Mouse (Mus musculus) stomach, embryonic 16.5 days (tissue): ENCODE results near the gene Prox1. TPM values are rescaled to one million over a fixed set of nuclear protein-coding genes. Genes with fewer than 3 reads are reported as not detected.

Source experiments
- ATAC-seq: fragments of 200-750 bp; cut with Nextera tagmentation; 2 replicates; pipeline ENCODE4 v1.8.0; 2017; ENCODE audit warnings: moderate number of reproducible peaks, moderate TSS enrichment; ENCODE audit not compliant: insufficient read depth, low FRiP score
- H3K27ac ChIP-seq: fragments of 300-500 bp; sonication (generic); 2 replicates; pipeline ENCODE4 v1.5.1; 2014; ENCODE audit warnings: low read length
- H3K27me3 ChIP-seq: fragments of 300-500 bp; sonication (generic); 2 replicates; pipeline ENCODE4 v1.6.1; 2014; ENCODE audit warnings: low read length, control low read depth, mixed read lengths; ENCODE audit not compliant: control insufficient read depth, insufficient read depth
- H3K36me3 ChIP-seq: fragments of 300-500 bp; sonication (generic); 2 replicates; pipeline ENCODE4 v1.6.1; 2014; ENCODE audit warnings: low read length; ENCODE audit not compliant: control insufficient read depth, insufficient read depth
- H3K4me1 ChIP-seq: fragments of 300-500 bp; sonication (generic); 2 replicates; pipeline ENCODE4 v1.6.1; 2014; ENCODE audit warnings: low read length, control low read depth, mixed read lengths; ENCODE audit not compliant: control insufficient read depth, insufficient read depth
- H3K4me2 ChIP-seq: fragments of 300-500 bp; sonication (generic); 2 replicates; pipeline ENCODE4 v1.6.1; 2014; ENCODE audit warnings: low read depth, low read length, mixed read lengths
- H3K4me3 ChIP-seq: fragments of 300-500 bp; sonication (generic); replicated peaks from 2 replicates; pipeline ENCODE4 v1.5.1; 2014; ENCODE audit warnings: mild to moderate bottlenecking, low read length
- H3K9ac ChIP-seq: fragments of 300-500 bp; sonication (generic); 2 replicates; pipeline ENCODE4 v1.6.1; 2014; ENCODE audit warnings: low read length
- H3K9me3 ChIP-seq: fragments of 300-500 bp; sonication (generic); replicated peaks from 2 replicates; pipeline ENCODE4 v1.6.1; 2016; ENCODE audit warnings: low read length, control low read depth; ENCODE audit not compliant: control insufficient read depth
- WGBS: fragments of 180-500 bp; shearing (Covaris S2); extraction: QIAGEN DNeasy Blood & Tissue Kit; methylation state at CpG from one replicate; pipeline ENCODE4 v1.1.7; 2014; 5-methylcytosine and 5-hydroxymethylcytosine counted together
- polyA plus RNA-seq: library from polyadenylated mRNA; unstranded; fragments of >200 nt; fragmentation: Nextera tagmentation; extraction: Ambion mirVana; gene quantifications from 2 replicates; pipeline ENCODE4 v1.2.1, GENCODE M21; 2015

Prox1 gene
- polyA plus RNA-seq, 1 experiment from 2014 or later = 2.5 TPM

GRCm38 (mm10) chr1:190176961-190177360 lies 6.4 kb upstream of the Prox1 start:
- Histone ChIP-seq H3K27me3 (peaks cover 41% of the 10 kb centered on the region), H3K4me3 (no peak overlapping the region), H3K4me2 (no peak overlapping the region), H3K9me3 (no peaks in the 10 kb centered on the region), H3K27ac (no peak overlapping the region), H3K36me3 (no peaks in the 10 kb centered on the region), H3K4me1 (peaks cover 16% of the 10 kb centered on the region), H3K9ac (no peak overlapping the region)
- WGBS = 29% methylated on average over 3 of the region's 3 CpGs
- no peak for ATAC-seq

DNA sequence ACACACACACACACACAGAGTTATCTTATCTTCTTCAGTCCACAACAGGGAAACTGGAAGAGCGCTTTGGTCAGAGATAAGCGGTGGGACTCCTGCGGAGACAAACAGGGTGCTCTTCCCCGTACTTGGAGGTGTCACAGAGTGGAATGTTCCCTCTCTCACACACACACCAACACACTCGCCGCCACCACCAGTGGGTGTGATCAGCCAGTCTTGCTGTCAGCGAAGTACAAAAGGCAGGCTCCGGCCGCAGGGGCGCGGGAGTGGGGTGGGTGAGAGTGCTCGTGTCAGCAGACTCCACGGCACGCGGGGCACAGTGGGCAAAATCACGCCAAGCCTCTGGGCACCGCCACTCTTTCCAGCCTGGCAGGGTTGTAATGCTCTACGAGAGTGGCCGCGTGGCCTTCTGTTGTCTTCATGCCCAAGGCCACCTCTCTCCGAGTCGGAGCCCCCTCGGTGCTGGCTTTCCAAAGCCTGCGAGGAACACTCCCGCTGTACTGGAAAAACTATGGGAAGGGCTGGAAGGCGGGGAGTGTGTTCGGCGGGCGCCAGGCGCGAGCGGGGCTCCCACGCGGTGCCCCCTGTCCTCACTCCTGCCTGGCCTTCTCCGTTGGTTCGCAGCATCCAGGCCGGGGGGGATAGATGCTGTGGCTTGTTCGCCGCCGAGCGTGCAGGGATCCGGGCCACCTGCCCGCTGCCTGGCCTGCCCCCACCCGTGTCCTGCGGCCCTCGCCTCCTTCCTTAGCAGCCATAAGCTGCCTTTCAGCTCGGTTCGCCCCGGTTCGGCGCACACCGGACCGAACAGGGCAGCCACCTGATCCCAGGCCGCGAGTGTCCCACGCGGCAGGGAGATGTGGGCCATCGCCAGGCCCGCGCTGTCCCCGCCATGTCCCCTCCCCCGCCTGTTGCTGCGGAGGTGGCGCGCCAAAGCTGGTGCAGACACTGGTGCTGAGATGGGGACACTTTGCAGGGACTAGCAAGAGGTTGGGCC lies 4.5 kb upstream of the Prox1 start:
- ATAC-seq = no peak
- peak overlapping the region; percentile 37 for H3K9ac ChIP-seq
- H3K36me3 ChIP-seq = no peaks in the 10 kb centered on the region
- H3K4me2 ChIP-seq = peak overlapping the region; percentile 55
- H3K4me3 ChIP-seq = peak overlapping the region; percentile 34
- WGBS = 3% methylated on average over 65 of the region's 65 CpGs
- H3K9me3 ChIP-seq = no peaks in the 10 kb centered on the region
- peaks cover 52% of the 10 kb centered on the region for H3K27me3 ChIP-seq
- H3K4me1 ChIP-seq = peaks cover 16% of the 10 kb centered on the region
- no peak overlapping the region for H3K27ac ChIP-seq

GRCm38 (mm10) chr1:190174231-190174630 lies 3.7 kb upstream of the Prox1 start:
- Histone ChIP-seq H3K4me2 (peak overlapping the region; percentile 55; the same call in 1 of the 2 replicates), H3K36me3 (no peaks in the 10 kb centered on the region), H3K4me1 (peaks cover 23% of the 10 kb centered on the region), H3K9me3 (no peaks in the 10 kb centered on the region), H3K27me3 (peaks cover 52% of the 10 kb centered on the region), H3K9ac (no peak overlapping the region), H3K4me3 (peak overlapping the region; percentile 34; the same call in 1 of the 2 replicates), H3K27ac (no peak overlapping the region)
- WGBS = 3% methylated on average over 13 of the region's 13 CpGs
- ATAC-seq = no peak

GRCm38 (mm10) chr1:190173596-190173995 lies 3.1 kb upstream of the Prox1 start:
- no peak for ATAC-seq
- Histone ChIP-seq H3K9ac (no peak overlapping the region), H3K27ac (no peak overlapping the region), H3K4me3 (no peak overlapping the region), H3K36me3 (no peaks in the 10 kb centered on the region), H3K27me3 (peaks cover 56% of the 10 kb centered on the region), H3K9me3 (no peaks in the 10 kb centered on the region), H3K4me2 (0 out of 2 replicates have a peak overlapping the region, but pooled peaks have one; percentile 5), H3K4me1 (peaks cover 30% of the 10 kb centered on the region)
- 1% methylated on average over 16 of the region's 16 CpGs for WGBS

- Histone ChIP-seq H3K4me2 (no peak overlapping the region; the same call in 1 of the 2 replicates), H3K4me3 (0 out of 2 replicates have a peak overlapping the region, but pooled peaks have one; percentile 11), H3K27ac (no peak overlapping the region), H3K36me3 (no peaks in the 10 kb centered on the region), H3K4me1 (peaks cover 31% of the 10 kb centered on the region), H3K27me3 (peaks cover 58% of the 10 kb centered on the region), H3K9ac (no peak overlapping the region), H3K9me3 (no peaks in the 10 kb centered on the region)
- ATAC-seq = no peak
- WGBS = 3% methylated on average over 24 of the region's 24 CpGs
Measured at GRCm38 (mm10) chr1:190172979-190173461, 2.5 kb upstream of the Prox1 start.

DNA sequence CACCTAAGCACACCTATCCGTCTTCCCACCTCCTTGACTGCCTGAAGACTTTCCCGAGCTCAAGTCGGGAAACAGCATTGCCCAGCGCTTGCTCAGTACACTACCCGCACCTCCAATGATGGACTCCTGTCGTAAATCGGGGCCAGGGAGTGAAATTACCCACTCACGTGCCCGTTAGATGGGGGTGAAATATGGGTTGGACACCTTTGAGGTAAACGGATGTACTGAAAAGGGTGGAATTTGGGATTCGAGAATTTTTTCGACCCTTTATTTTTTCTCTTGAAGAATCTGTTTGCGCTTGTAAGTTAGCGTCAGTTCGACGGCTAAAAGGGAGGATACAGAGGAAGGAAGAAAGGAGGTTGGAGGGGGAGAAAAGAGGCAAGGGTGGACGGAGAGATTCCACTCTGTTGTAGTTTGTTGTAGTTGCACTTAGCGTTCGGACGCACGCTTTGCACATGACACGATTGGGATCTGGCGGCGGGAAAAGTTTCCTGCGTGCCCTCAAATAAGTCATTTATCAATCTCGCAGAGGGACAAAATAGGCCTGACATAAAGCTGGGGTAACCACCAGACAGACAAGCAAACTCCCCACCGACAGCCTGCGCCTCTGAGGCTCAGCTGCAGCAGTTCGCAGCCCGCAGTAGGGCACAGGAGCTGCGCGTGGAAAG lies 1.9 kb upstream of the Prox1 start:
- WGBS = 3% methylated on average over 32 of the region's 32 CpGs
- H3K9me3 ChIP-seq = no peaks in the 10 kb centered on the region
- ATAC-seq = no peak
- H3K36me3 ChIP-seq = no peaks in the 10 kb centered on the region
- H3K4me3 ChIP-seq = 0 out of 2 replicates have a peak overlapping the region, but pooled peaks have one; percentile 11
- H3K27me3 ChIP-seq = peaks cover 63% of the 10 kb centered on the region
- no peak overlapping the region for H3K9ac ChIP-seq
- no peak overlapping the region for H3K27ac ChIP-seq
- H3K4me2 ChIP-seq = no peak overlapping the region; the same call in 1 of the 2 replicates
- H3K4me1 ChIP-seq = peaks cover 31% of the 10 kb centered on the region

GRCm38 (mm10) chr1:190171750-190172149 lies 1.2 kb upstream of the Prox1 start:
- no peak overlapping the region for H3K4me2 ChIP-seq
- H3K9ac ChIP-seq = no peak overlapping the region
- peaks cover 63% of the 10 kb centered on the region for H3K27me3 ChIP-seq
- H3K36me3 ChIP-seq = no peaks in the 10 kb centered on the region
- no peak overlapping the region for H3K27ac ChIP-seq
- H3K4me3 ChIP-seq = no peak overlapping the region
- WGBS = 2% methylated on average over 12 of the region's 12 CpGs
- ATAC-seq = no peak
- peaks cover 31% of the 10 kb centered on the region for H3K4me1 ChIP-seq
- no peaks in the 10 kb centered on the region for H3K9me3 ChIP-seq

GRCm38 (mm10) chr1:190171341-190171740 lies 827 bp upstream of the Prox1 start:
- Histone ChIP-seq H3K4me3 (peak overlapping the region; percentile 57; the same call in 1 of the 2 replicates), H3K9ac (no peak overlapping the region), H3K4me1 (peaks cover 31% of the 10 kb centered on the region), H3K9me3 (no peaks in the 10 kb centered on the region), H3K36me3 (no peaks in the 10 kb centered on the region), H3K4me2 (peak overlapping the region; percentile 75), H3K27me3 (peaks cover 61% of the 10 kb centered on the region), H3K27ac (no peak overlapping the region)
- no peak for ATAC-seq
- 4% methylated on average over 10 of the region's 10 CpGs for WGBS
